Mouse (Mus musculus) lung, postnatal 0 days (tissue): ENCODE measurements around the gene Opcml. TPM values are rescaled to one million over a fixed set of nuclear protein-coding genes. Genes with fewer than 3 reads are reported as not detected.

Experiments
- ATAC-seq: fragments of 200-750 bp; cut with Nextera tagmentation; 2 replicates; pipeline ENCODE4 v1.8.0; 2017; ENCODE audit warnings: moderate library complexity
- DNase-seq: peaks from one replicate; pipeline ENCODE4 v3.0.0-alpha.2; 2016; ENCODE audit warnings: low spot score
- H3K27ac ChIP-seq: fragments of 300-500 bp; sonication (generic); 2 replicates; pipeline ENCODE4 v1.5.1; 2014; ENCODE audit warnings: antibody characterized with exemption, mild to moderate bottlenecking, low read length, mixed read lengths
- H3K27me3 ChIP-seq: fragments of 300-500 bp; sonication (generic); replicated peaks from 2 replicates; pipeline ENCODE4 v1.6.1; 2014; ENCODE audit warnings: low read length, mixed read lengths; ENCODE audit not compliant: insufficient read depth
- H3K36me3 ChIP-seq: fragments of 300-500 bp; sonication (generic); 2 replicates; pipeline ENCODE4 v1.6.1; 2014; ENCODE audit warnings: low read length, mixed read lengths; ENCODE audit not compliant: insufficient read depth
- H3K4me1 ChIP-seq: fragments of 300-500 bp; sonication (generic); 2 replicates; pipeline ENCODE4 v1.6.1; 2014; ENCODE audit warnings: antibody characterized with exemption, low read depth, low read length, mixed read lengths; ENCODE audit not compliant: insufficient read depth
- H3K4me2 ChIP-seq: fragments of 300-500 bp; sonication (generic); replicated peaks from 2 replicates; pipeline ENCODE4 v1.6.1; 2014; ENCODE audit warnings: low read depth, mild to moderate bottlenecking, low read length, moderate library complexity, mixed read lengths
- H3K4me3 ChIP-seq: fragments of 300-500 bp; sonication (generic); 2 replicates; pipeline ENCODE4 v1.5.1; 2014; ENCODE audit warnings: low read depth, low read length
- H3K9ac ChIP-seq: fragments of 300-500 bp; sonication (generic); replicated peaks from 2 replicates; pipeline ENCODE4 v1.6.1; 2014; ENCODE audit warnings: low read depth, mild to moderate bottlenecking
- H3K9me3 ChIP-seq: fragments of 300-500 bp; sonication (generic); 2 replicates; pipeline ENCODE4 v1.6.1; 2016; ENCODE audit warnings: low read length, mixed read lengths
- CTCF ChIP-seq: IDR thresholded peaks from 2 replicates; pipeline ENCODE4 v1.5.1; 2016; ENCODE audit warnings: antibody characterized with exemption, mild to moderate bottlenecking
- EP300 ChIP-seq: IDR thresholded peaks from 2 replicates; pipeline ENCODE4 v1.6.1; 2016; ENCODE audit warnings: antibody characterized with exemption, mild to moderate bottlenecking, control low read depth
- WGBS: fragments of 180-500 bp; shearing (Covaris S2); extraction: QIAGEN DNeasy Blood & Tissue Kit; methylation state at CpG from one replicate; pipeline ENCODE4 v1.1.7; 2014; 5-methylcytosine and 5-hydroxymethylcytosine counted together
- polyA plus RNA-seq: library from polyadenylated mRNA; unstranded; fragments of >200 nt; fragmentation: Nextera tagmentation; extraction: Ambion mirVana; gene quantifications from 2 replicates; pipeline ENCODE4 v1.2.1, GENCODE M21; 2015

Opcml gene
- polyA plus RNA-seq, 1 experiment from 2014 or later = 2.5 TPM

GRCm38 (mm10) chr9:27800992-27801391, 10.4 kb downstream of the Opcml start:
- no peak overlapping the region for H3K27ac ChIP-seq
- H3K9ac ChIP-seq = no peak overlapping the region
- WGBS = 61% methylated on average over 2 of the region's 2 CpGs
- H3K4me3 ChIP-seq = no peak overlapping the region
- no peaks in the 10 kb centered on the region for H3K9me3 ChIP-seq
- ATAC-seq = no peak
- no peak overlapping the region for H3K4me2 ChIP-seq
- H3K4me1 ChIP-seq = no peaks in the 10 kb centered on the region
- no peak for DNase-seq
- TF ChIP-seq CTCF (no peak), EP300 (no peak)
- no peaks in the 10 kb centered on the region for H3K36me3 ChIP-seq
- no peaks in the 10 kb centered on the region for H3K27me3 ChIP-seq

GRCm38 (mm10) chr9:27801807-27802206, 11.2 kb downstream of the Opcml start:
- 73% methylated on average over 3 of the region's 3 CpGs for WGBS
- no peak for ATAC-seq

GRCm38 (mm10) chr9:27802379-27802778, 11.8 kb downstream of the Opcml start:
- no peak for ATAC-seq

More at GRCm38 (mm10) chr9:27801807-27802206, 11.2 kb downstream of the Opcml start:
- no peaks in the 10 kb centered on the region for H3K36me3 ChIP-seq
- DNase-seq = no peak
- H3K27me3 ChIP-seq = no peaks in the 10 kb centered on the region
- no peak overlapping the region for H3K9ac ChIP-seq
- H3K4me2 ChIP-seq = no peak overlapping the region
- no peaks in the 10 kb centered on the region for H3K9me3 ChIP-seq
- H3K4me1 ChIP-seq = no peaks in the 10 kb centered on the region
- H3K27ac ChIP-seq = no peak overlapping the region
- H3K4me3 ChIP-seq = no peak overlapping the region
- TF ChIP-seq EP300 (no peak), CTCF (no peak)

GRCm38 (mm10) chr9:27804461-27804860, 13.9 kb downstream of the Opcml start:
- no peak for DNase-seq
- no peak overlapping the region for H3K4me2 ChIP-seq
- 86% methylated on average over 3 of the region's 3 CpGs for WGBS

More at GRCm38 (mm10) chr9:27802379-27802778, 11.8 kb downstream of the Opcml start:
- no peak overlapping the region for H3K9ac ChIP-seq
- no peak for TF ChIP-seq CTCF
- TF ChIP-seq EP300 = no peak
- no peak overlapping the region for H3K4me3 ChIP-seq
- no peaks in the 10 kb centered on the region for H3K36me3 ChIP-seq
- H3K4me1 ChIP-seq = no peaks in the 10 kb centered on the region
- H3K27ac ChIP-seq = no peak overlapping the region
- no peak overlapping the region for H3K4me2 ChIP-seq
- H3K9me3 ChIP-seq = no peaks in the 10 kb centered on the region
- H3K27me3 ChIP-seq = no peaks in the 10 kb centered on the region
- peak; percentile 22 for DNase-seq

GRCm38 (mm10) chr9:27809741-27810140, 19.2 kb downstream of the Opcml start:
- no peaks in the 10 kb centered on the region for H3K36me3 ChIP-seq
- H3K4me2 ChIP-seq = no peak overlapping the region
- no peak overlapping the region for H3K4me3 ChIP-seq
- no peak overlapping the region for H3K9ac ChIP-seq
- DNase-seq (no peak), ATAC-seq (no peak)
- TF ChIP-seq EP300 (no peak), CTCF (no peak)
- no peak overlapping the region for H3K27ac ChIP-seq
- no peaks in the 10 kb centered on the region for H3K9me3 ChIP-seq
- WGBS = 73% methylated on average over 8 of the region's 8 CpGs
- no peaks in the 10 kb centered on the region for H3K27me3 ChIP-seq
- no peaks in the 10 kb centered on the region for H3K4me1 ChIP-seq

More at GRCm38 (mm10) chr9:27804461-27804860, 13.9 kb downstream of the Opcml start:
- Histone ChIP-seq H3K27ac (no peak overlapping the region), H3K27me3 (no peaks in the 10 kb centered on the region), H3K4me3 (no peak overlapping the region), H3K4me1 (no peaks in the 10 kb centered on the region), H3K36me3 (no peaks in the 10 kb centered on the region), H3K9me3 (no peaks in the 10 kb centered on the region), H3K9ac (no peak overlapping the region)
- TF ChIP-seq CTCF (no peak), EP300 (no peak)
- no peak for ATAC-seq

- Histone ChIP-seq H3K27ac (no peak overlapping the region), H3K9me3 (no peaks in the 10 kb centered on the region), H3K9ac (no peak overlapping the region), H3K4me1 (no peaks in the 10 kb centered on the region), H3K27me3 (no peaks in the 10 kb centered on the region), H3K4me2 (no peak overlapping the region), H3K36me3 (no peaks in the 10 kb centered on the region), H3K4me3 (no peak overlapping the region)
- ATAC-seq = no peak
- WGBS = 16% methylated on average over 3 of the region's 3 CpGs
- TF ChIP-seq CTCF (no peak), EP300 (no peak)
- DNase-seq = peak; percentile 58
Measured at GRCm38 (mm10) chr9:27813207-27813790, 22.7 kb downstream of the Opcml start.

- Histone ChIP-seq H3K4me3 (no peak overlapping the region), H3K9ac (no peak overlapping the region), H3K4me1 (no peaks in the 10 kb centered on the region), H3K27ac (no peak overlapping the region), H3K4me2 (no peak overlapping the region), H3K9me3 (no peaks in the 10 kb centered on the region), H3K27me3 (no peaks in the 10 kb centered on the region), H3K36me3 (no peaks in the 10 kb centered on the region)
- DNase-seq = no peak
- TF ChIP-seq EP300 = no peak
- no peak for TF ChIP-seq CTCF
- 6% methylated on average over 2 of the region's 2 CpGs for WGBS
- no peak for ATAC-seq
Measured at GRCm38 (mm10) chr9:27814161-27814560, 23.6 kb downstream of the Opcml start.
